Mouse (Mus musculus) brown adipose tissue, adult 24 weeks (tissue): Measurements from ENCODE around the gene Gatad2a. TPM values are rescaled to one million over a fixed set of nuclear protein-coding genes. Genes with fewer than 3 reads are reported as not detected.
"Not testable (repeated sequence)": the region's sequence is repeated elsewhere in the genome, so short reads cannot be mapped to it uniquely, and the experiment has no call there.

Experiments used
- H3K27ac ChIP-seq: fragments of 200-500 bp; replicated peaks from 2 replicates; pipeline ENCODE4 v1.5.1; 2012; ENCODE audit warnings: low read depth, mild to moderate bottlenecking, low read length
- H3K4me1 ChIP-seq: fragments of 200-500 bp; 2 replicates; pipeline ENCODE4 v1.6.1; 2012; ENCODE audit warnings: low read length, mixed read lengths; ENCODE audit not compliant: control insufficient read depth, insufficient read depth, insufficient read length
- H3K4me3 ChIP-seq: fragments of 200-500 bp; 2 replicates; pipeline ENCODE4 v1.5.1; 2012; ENCODE audit warnings: low read depth, mild to moderate bottlenecking, low read length, moderate library complexity; ENCODE audit not compliant: insufficient read depth
- polyA plus RNA-seq: library from polyadenylated mRNA; stranded (reverse); fragments of >200 nt; gene quantifications from 2 replicates; pipeline ENCODE4 v1.2.4, GENCODE M21; 2012; ENCODE audit not compliant: missing spikeins, insufficient read depth, insufficient read length

The Gatad2a gene
- polyA plus RNA-seq, 1 experiment, result 35.6 TPM

DNA sequence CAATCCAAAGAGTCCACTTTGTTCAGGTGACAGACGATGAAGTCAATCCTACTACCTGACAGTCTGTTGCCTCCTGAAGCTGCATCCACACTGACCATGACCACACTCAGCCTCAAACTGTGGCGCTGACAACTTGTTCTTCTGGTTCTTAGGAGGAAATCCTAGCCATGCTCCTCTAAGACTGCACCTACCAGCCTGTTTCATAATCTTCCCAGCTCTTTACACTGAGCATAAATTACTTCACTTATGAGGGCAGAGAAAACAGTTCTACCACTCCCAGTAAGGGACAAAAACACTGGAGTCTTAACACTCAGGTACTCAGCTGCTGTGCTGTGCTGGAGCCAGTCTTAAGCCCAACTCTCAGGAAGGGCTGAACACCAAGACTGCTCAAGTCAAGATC is 25.3 kb downstream of the Gatad2a start:
- no peak overlapping the region for H3K27ac ChIP-seq
- peaks cover 47% of the 10 kb centered on the region for H3K4me1 ChIP-seq
- no peak overlapping the region for H3K4me3 ChIP-seq

- H3K4me1 ChIP-seq, result peaks cover 67% of the 10 kb centered on the region
- H3K27ac ChIP-seq, result peak overlapping the region; percentile 52
- no peak overlapping the region for H3K4me3 ChIP-seq
Observed at GRCm38 (mm10) chr8:69967291-69967933, 28.8 kb downstream of the Gatad2a start.

GRCm38 (mm10) chr8:69959241-69959640 is 36.9 kb downstream of the Gatad2a start:
- Histone ChIP-seq H3K4me3 (no peak overlapping the region), H3K4me1 (peaks cover 64% of the 10 kb centered on the region), H3K27ac (peak overlapping the region; percentile 59)

- Histone ChIP-seq H3K27ac (peak overlapping the region; percentile 87), H3K4me1 (peaks cover 60% of the 10 kb centered on the region), H3K4me3 (no peak overlapping the region)
Observed at GRCm38 (mm10) chr8:69957879-69958278, 38.3 kb downstream of the Gatad2a start.

- Histone ChIP-seq H3K4me1 (peaks cover 57% of the 10 kb centered on the region), H3K4me3 (no peak overlapping the region), H3K27ac (peak overlapping the region; percentile 87)
Observed at GRCm38 (mm10) chr8:69957419-69957818, 38.8 kb downstream of the Gatad2a start.

DNA sequence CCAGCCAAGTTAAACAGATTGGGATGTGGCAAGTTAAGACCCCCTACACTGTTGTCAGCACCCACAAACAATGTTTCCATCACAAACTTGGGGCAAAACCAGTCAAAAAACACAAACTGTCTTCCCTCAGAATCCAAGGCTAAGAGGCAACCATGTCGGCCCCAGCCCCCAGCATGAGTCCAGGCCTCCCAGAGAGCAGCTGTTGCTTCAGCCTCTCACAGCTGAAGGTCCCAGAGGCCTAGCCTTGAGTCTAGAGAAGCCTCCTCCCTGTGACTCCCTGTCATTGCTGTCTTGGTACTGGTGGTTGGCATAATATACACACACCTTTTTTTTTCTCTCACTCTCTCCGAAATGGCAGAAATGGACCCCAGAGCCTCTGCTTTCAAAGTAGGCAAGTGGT is 39.5 kb downstream of the Gatad2a start:
- Histone ChIP-seq H3K4me1 (peaks cover 55% of the 10 kb centered on the region), H3K27ac (peak overlapping the region; percentile 87)

GRCm38 (mm10) chr8:69954642-69955041 is 41.5 kb downstream of the Gatad2a start:
- no peak overlapping the region for H3K4me3 ChIP-seq
- peaks cover 54% of the 10 kb centered on the region for H3K4me1 ChIP-seq
- peak overlapping the region; percentile 4; the same call in 1 of the 2 replicates for H3K27ac ChIP-seq

More for the DNA sequence above, 39.5 kb downstream of the Gatad2a start:
- no peak overlapping the region for H3K4me3 ChIP-seq

DNA sequence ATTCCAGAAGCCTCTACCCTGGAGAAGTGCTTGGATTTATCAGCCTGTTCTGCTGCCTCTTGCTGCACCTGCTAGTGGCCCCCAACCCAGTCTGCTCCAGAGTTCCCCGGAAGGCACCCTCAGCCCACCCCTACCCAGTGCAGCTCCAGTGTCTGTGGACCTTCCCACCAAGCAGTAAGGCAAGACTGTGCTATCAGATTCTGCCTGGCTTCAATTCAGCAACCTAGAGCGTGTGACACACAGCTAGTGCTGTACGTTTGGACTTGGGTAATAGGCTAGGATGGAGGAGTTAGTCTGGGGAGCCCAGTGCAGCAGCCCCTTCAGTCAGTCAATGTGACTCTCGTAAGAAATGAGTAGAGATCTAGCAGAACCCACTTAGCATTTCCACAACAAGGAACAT is 42.0 kb downstream of the Gatad2a start:
- peaks cover 50% of the 10 kb centered on the region for H3K4me1 ChIP-seq
- no peak overlapping the region for H3K27ac ChIP-seq
- no peak overlapping the region for H3K4me3 ChIP-seq

GRCm38 (mm10) chr8:69950300-69950699 is 45.9 kb downstream of the Gatad2a start:
- H3K4me3 ChIP-seq, result no peak overlapping the region
- peaks cover 20% of the 10 kb centered on the region for H3K4me1 ChIP-seq
- no peak overlapping the region for H3K27ac ChIP-seq

DNA sequence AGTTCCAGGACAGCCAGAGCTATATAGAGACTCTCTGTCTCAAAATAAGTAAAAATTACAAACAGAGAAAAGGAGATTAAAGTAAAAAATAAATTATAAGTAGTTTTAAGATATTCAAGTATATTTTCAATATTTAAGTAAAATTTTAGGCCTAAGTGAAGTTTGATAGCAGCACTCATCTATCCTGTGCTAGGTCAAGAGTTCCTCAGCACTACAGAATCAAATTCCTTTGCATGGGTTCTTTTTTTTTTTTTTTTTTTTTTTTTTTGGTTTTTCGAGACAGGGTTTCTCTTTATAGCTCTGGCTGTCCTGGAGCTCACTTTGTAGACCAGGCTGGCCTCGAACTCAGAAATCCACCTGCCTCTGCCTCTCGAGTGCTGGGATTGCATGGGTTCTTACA is 53.7 kb downstream of the Gatad2a start:
- H3K4me3 ChIP-seq, H3K27ac ChIP-seq: not testable (repeated sequence)
- H3K4me1 ChIP-seq, result peaks cover 51% of the 10 kb centered on the region

GRCm38 (mm10) chr8:69940386-69940785 is 55.8 kb downstream of the Gatad2a start:
- H3K4me1 ChIP-seq, result peaks cover 65% of the 10 kb centered on the region
- peak overlapping the region; percentile 28; the same call in 1 of the 2 replicates for H3K27ac ChIP-seq

DNA sequence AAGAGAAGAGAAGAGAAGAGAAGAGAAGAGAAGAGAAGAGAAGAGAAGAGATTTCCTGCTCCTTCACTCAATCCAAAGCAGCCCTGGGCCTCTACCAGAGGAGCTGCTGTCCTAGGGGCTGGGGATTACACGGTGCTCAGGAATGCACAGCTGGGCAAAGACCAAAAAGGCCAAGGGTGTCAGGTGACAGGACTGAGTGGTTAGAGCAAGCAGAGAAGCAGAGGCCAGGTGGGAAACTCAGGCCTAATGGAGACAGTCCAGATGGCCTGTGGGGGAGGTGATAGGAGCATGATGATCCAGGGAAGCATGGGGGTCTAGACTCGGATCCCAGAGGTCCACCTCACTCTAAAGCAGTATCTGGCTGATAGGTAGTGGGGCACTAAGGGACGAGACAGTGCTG is 56.6 kb downstream of the Gatad2a start:
- H3K27ac ChIP-seq, result peak overlapping the region; percentile 28
- H3K4me1 ChIP-seq, result peaks cover 69% of the 10 kb centered on the region
- H3K4me3 ChIP-seq, result no peak overlapping the region

More at GRCm38 (mm10) chr8:69940386-69940785, 55.8 kb downstream of the Gatad2a start:
- no peak overlapping the region for H3K4me3 ChIP-seq

DNA sequence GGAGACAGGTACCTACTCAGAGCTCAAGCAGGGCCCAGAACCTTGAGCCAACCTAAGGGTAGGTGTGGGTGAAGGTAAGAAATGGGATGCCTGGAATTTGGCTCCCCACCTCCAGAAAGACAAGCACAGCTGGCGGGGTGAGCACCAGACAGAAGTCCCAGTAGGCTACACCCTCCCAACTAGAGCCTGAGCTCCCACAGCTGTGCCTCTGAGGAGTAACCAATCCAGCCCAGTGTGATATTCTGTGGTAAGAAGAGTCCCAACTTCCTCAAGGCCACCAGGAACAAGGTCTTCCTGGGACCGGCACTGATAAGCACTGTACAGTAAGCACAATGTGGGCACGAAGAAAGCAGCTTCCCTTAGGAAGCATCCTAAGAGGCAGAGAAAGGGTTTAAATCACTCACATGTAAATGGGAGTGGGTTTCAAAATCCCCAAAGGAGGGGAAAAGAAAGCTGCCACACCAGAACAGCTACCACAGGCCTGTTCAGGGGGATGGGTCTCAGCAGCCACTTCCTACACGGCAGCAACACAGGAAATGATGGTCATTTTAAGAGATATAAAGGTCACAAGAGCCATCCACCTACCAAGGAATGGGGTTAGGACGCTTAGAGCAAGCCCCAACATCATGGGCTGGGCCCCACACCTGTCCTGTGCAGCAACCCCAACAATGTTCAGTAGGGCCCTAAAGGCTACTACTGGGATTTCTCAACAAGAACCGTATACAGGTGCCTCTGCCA is 57.8 kb downstream of the Gatad2a start:
- Histone ChIP-seq H3K27ac (peak overlapping the region; percentile 9), H3K4me1 (peaks cover 68% of the 10 kb centered on the region), H3K4me3 (no peak overlapping the region)

DNA sequence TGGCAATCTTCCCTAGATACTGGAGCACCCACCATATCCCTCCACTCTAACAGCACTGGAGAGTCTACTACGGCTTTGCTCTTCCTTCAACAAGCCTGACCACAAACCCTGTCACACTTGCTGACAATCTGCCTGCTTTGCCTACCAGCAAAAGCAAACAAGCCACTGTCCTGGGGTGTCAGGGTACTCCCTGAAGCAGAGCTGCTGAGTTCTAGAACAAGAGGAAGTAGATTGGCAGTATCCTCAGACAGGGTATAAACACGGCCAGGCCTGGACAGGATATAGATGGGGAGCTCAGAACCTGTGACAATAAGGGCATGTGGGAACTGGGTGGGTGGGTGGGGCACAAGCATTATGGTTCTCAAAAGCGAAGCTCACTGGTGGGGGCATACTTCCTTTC is 58.7 kb downstream of the Gatad2a start:
- peaks cover 63% of the 10 kb centered on the region for H3K4me1 ChIP-seq
- H3K4me3 ChIP-seq, result no peak overlapping the region
- H3K27ac ChIP-seq, result peak overlapping the region; percentile 17; the same call in 1 of the 2 replicates

DNA sequence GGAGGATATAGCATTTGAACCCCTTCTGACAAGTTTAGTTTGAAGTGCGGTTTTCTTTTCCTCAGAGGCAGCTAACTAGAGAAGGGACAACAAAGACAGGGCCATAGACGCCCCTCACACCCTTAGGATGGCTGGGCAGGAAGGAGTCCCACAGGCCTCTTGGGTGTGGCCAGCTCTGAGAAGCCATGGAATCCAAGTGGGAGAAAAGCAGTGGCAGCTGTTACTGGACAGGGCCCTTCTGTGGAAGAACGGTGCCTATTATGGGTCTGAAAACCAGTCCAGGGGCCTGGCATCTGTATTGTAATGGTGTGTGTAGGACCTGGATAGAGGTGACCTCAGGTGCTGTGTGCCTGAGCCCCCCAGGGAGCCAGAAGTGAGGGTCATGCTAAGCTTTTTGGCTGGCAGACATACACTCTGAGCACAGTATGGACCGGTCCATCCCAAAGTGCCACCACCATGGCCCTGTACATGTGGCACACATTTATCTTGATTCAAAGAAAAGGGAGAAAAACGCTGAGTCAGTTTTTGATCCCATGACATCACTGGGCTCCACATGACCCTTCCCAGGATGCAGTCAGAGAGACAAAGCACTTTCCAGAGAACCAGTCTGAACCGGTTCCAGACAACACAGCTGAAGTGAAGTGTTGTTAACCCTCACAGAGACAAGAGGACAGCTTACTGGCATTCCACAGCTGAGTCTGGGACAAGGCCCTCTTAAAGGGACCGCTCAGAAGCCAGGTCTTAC is 60.0 kb downstream of the Gatad2a start:
- Histone ChIP-seq H3K27ac (peak overlapping the region; percentile 74), H3K4me3 (no peak overlapping the region), H3K4me1 (peaks cover 55% of the 10 kb centered on the region)
